ENCODE assay signal across 26 mouse cellular contexts in the genomic region with DNA sequence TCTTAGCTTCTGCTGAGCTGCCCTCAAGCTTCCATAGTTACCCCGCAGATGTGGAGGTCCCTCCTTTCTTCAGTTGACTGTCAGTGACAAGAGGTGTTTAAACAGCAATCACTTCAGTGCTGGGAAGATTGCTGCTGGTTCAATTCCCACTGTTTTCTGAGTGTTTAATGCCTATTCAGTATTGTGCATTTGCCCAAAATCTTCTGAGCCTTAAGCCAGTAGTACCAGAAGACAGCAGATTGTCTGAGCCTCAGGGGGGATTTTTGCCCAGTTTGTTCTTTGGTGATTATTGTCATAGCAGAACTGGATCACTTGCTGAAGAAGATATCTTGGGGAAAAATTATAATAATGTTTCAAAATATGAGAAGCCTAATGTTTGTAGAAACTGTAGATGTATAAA.
DNase-seq lines count a peak whose midpoint lies in the region; ATAC-seq lines count a peak whose summit lies in the region.
"Had no signal": no experiment of that assay in that cellular context is flagged by ENCODE, and none has a peak within 500 bp of the region (broad histone marks: within the 10 kb centered on the region; RNA-seq: fewer than 3 reads in every experiment).

No protein-coding gene starts in this region.

- H3K4me1 ChIP-seq in hindbrain, embryonic 15.5 days (replicated peaks) = peaks cover 15% of the 10 kb centered on the region; the same call in 1 of the 2 replicates
- H3K4me1 ChIP-seq in hindbrain, embryonic 12.5 days = peaks cover 12% of the 10 kb centered on the region
- H3K4me1 ChIP-seq in forebrain, embryonic 13.5 days = peaks cover 17% of the 10 kb centered on the region
- H3K4me1 ChIP-seq: liver, embryonic 15.5 days had no signal

- no peaks in the 10 kb centered on the region for H3K9me3 ChIP-seq in hindbrain, embryonic 15.5 days
- no peaks in the 10 kb centered on the region for H3K9me3 ChIP-seq in hindbrain, embryonic 12.5 days (replicated peaks)
- H3K9me3 ChIP-seq in forebrain, embryonic 13.5 days (replicated peaks) = no peaks in the 10 kb centered on the region
- H3K9me3 ChIP-seq: heart, embryonic 12.5 days; liver, embryonic 15.5 days; neural tube, embryonic 13.5 days had no signal

- H3K27me3 ChIP-seq in hindbrain, embryonic 15.5 days = no peaks in the 10 kb centered on the region
- no peaks in the 10 kb centered on the region for H3K27me3 ChIP-seq in hindbrain, embryonic 12.5 days
- no peaks in the 10 kb centered on the region for H3K27me3 ChIP-seq in forebrain, embryonic 13.5 days
- H3K27me3 ChIP-seq: heart, embryonic 12.5 days; liver, embryonic 15.5 days; neural tube, embryonic 13.5 days had no signal

- H3K4me2 ChIP-seq in hindbrain, embryonic 15.5 days = no peak overlapping the region
- H3K4me2 ChIP-seq in hindbrain, embryonic 12.5 days (replicated peaks) = no peak overlapping the region
- H3K4me2 ChIP-seq in forebrain, embryonic 13.5 days = no peak overlapping the region
- H3K4me2 ChIP-seq: heart, embryonic 12.5 days; liver, embryonic 15.5 days; lung, embryonic 14.5 days; neural tube, embryonic 13.5 days had no signal

- H3K36me3 ChIP-seq in hindbrain, embryonic 15.5 days = no peaks in the 10 kb centered on the region
- no peaks in the 10 kb centered on the region for H3K36me3 ChIP-seq in hindbrain, embryonic 12.5 days
- no peaks in the 10 kb centered on the region for H3K36me3 ChIP-seq in forebrain, embryonic 13.5 days (ENCODE audit: poor library complexity, severe bottlenecking)
- H3K36me3 ChIP-seq: heart, embryonic 12.5 days; liver, embryonic 15.5 days; neural tube, embryonic 13.5 days had no signal

- peak; percentile 82 for DNase-seq in brain, adult 2 months (ENCODE audit: low read depth, low spot score)
- DNase-seq in cerebellum, adult 8-10 months = peak; percentile 49
- DNase-seq in cerebellum, postnatal 25 days = peak; percentile 62 to 72
- no peak for DNase-seq in testis, postnatal 10 days (ENCODE audit: low spot score)
- DNase-seq: adrenal gland, postnatal 14 days; gastrocnemius, adult 2 months; gastrocnemius, postnatal 36 days; heart, adult 18-20 months; kidney, adult 8-10 months; kidney, postnatal 10 days; layer of hippocampus, postnatal 36 days; liver; lung, embryonic 14.5 days; lung, postnatal 14 days; right cerebral cortex, postnatal 4 days; thymus, adult 2 months; thymus, postnatal 36 days had no signal

- H3K4me3 ChIP-seq in hindbrain, embryonic 15.5 days = no peak overlapping the region
- no peak overlapping the region for H3K4me3 ChIP-seq in hindbrain, embryonic 12.5 days
- no peak overlapping the region for H3K4me3 ChIP-seq in forebrain, embryonic 13.5 days
- H3K4me3 ChIP-seq: gastrocnemius, adult 2 months; heart, embryonic 12.5 days; liver, embryonic 15.5 days; neural tube, embryonic 13.5 days had no signal

- 0 out of 2 replicates have a peak overlapping the region, but pooled peaks have one; percentile 30 for H3K27ac ChIP-seq in hindbrain, embryonic 15.5 days (replicated peaks)
- H3K27ac ChIP-seq in hindbrain, embryonic 12.5 days = no peak overlapping the region
- H3K27ac ChIP-seq in forebrain, embryonic 13.5 days = no peak overlapping the region
- H3K27ac ChIP-seq: gastrocnemius, adult 2 months; liver, embryonic 15.5 days; neural tube, embryonic 13.5 days; stomach, postnatal 0 days had no signal

- H3K9ac ChIP-seq in hindbrain, embryonic 15.5 days = no peak overlapping the region
- H3K9ac ChIP-seq in hindbrain, embryonic 12.5 days = no peak overlapping the region
- no peak overlapping the region for H3K9ac ChIP-seq in forebrain, embryonic 13.5 days
- H3K9ac ChIP-seq: heart, embryonic 12.5 days; liver, embryonic 15.5 days; lung, embryonic 14.5 days; neural tube, embryonic 13.5 days had no signal

- 77% methylated on average over 1 of the region's 1 CpGs for whole genome bisulfite sequencing in hindbrain, embryonic 15.5 days
- 72% methylated on average over 1 of the region's 1 CpGs for WGBS in hindbrain, embryonic 12.5 days
- WGBS in forebrain, embryonic 13.5 days = 68% methylated on average over 1 of the region's 1 CpGs

- no peak for ATAC-seq in hindbrain, embryonic 15.5 days (ENCODE audit: low FRiP score, low read depth)
- no peak for ATAC-seq in hindbrain, embryonic 12.5 days (ENCODE audit: low FRiP score)
- no peak for ATAC-seq in forebrain, embryonic 13.5 days
- ATAC-seq: intestine, embryonic 16.5 days; Patski had no signal
